Mouse (Mus musculus): Measurements from ENCODE around the gene Rnf180.

DNA sequence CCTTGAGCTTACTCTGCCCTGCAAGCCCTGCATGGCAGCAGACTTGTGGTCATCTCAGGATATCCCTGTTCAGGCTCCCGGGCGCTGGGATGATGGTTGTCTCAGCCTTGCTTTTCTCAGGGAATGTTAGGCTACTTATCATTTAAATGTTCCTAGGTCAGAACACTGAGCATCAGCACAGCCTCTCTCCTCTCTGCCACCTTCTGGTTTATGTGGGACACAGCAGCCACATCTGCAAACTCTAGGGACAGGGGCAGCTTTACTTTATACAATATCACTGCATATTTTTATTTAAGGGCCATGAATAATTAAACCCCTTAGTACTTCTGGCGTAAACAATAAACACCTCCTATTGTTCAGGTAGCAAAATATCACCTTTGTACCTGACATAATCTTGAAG is 71.5 kb downstream of the Rnf180 start:
- TF ChIP-seq POLR2A (IDR thresholded peaks at IDR 0.05; ENCODE audit: borderline replicate concordance, insufficient read depth, low read length): no peak
- peak; percentile 48; the same call in 1 of the 2 replicates for TF ChIP-seq CTCF (IDR thresholded peaks at IDR 0.05; ENCODE audit: borderline replicate concordance, insufficient read depth, low read depth, low read length)
